Comparison of ENCODE assay signal across 7 mouse cellular contexts in the genomic region with DNA sequence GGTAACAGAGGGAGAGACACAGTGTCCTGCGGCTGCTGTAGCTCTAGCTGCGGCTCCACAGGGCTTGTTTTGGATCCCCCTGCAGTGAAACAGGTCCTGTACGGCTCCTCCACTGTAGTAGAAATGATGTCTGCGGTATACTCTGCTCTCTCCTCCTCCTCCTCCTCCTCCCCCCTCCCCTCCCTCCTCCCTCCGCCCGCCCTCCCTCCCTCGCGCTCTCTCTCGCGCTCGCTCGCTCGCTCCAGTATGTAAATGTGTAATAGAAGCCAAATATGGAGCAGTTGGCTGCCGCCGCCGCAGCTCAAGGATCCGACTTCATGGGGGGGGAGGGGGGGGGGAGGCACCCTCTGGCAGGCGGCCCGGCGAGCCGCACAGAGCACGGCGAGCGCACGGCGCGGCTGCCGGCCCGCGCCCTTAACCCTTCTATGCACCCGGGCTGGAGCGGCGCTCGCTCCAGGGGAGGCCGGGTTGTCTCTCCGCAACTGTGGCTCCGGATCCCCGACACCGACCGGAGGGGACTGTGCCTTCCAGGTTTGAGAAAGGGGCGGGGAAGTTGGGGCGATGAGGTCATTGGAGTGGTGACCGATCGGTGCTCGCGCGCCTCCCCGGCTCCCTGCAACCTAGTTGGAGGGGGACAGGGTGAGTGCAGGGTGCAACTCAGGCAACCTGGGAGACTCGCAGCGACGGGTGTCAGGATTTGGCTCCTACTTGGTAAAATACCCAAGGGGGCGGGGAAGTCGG. TPM values are rescaled to one million over a fixed set of nuclear protein-coding genes. Genes with fewer than 3 reads are reported as not detected.
DNase-seq lines count a peak whose midpoint lies in the region; ATAC-seq lines count a peak whose summit lies in the region.

A gene (minus strand): TSS at position 156 of the 741 bp plus-strand sequence.

- intact Hi-C loops in gastrocnemius, postnatal 36 days (cut with DNase I): loop anchor here (1.0 to 5.0 kb wide), 4 partner anchors 43 to 195 kb away; no protein-coding TSS in a partner anchor

- H3K4me2 ChIP-seq in intestine, embryonic 15.5 days (replicated peaks): peak within 1 kb of the TSS; percentile 93
- H3K4me2 ChIP-seq in limb, embryonic 12.5 days: peak within 1 kb of the TSS; percentile 89
- H3K4me2 ChIP-seq in midbrain, embryonic 14.5 days (ENCODE audit: low read length): peak within 1 kb of the TSS; percentile 85

- no peaks in the 10 kb centered on the region for H3K36me3 ChIP-seq in intestine, embryonic 15.5 days
- no peaks in the 10 kb centered on the region for H3K36me3 ChIP-seq in limb, embryonic 12.5 days
- H3K36me3 ChIP-seq in midbrain, embryonic 14.5 days (ENCODE audit: control insufficient read depth, insufficient read depth, low read length): no peaks in the 10 kb centered on the region

- peak within 1 kb of the TSS; percentile 92 for H3K9ac ChIP-seq in intestine, embryonic 15.5 days
- H3K9ac ChIP-seq in limb, embryonic 12.5 days (replicated peaks): peak within 1 kb of the TSS; percentile 90
- peak within 1 kb of the TSS; percentile 95 for H3K9ac ChIP-seq in midbrain, embryonic 14.5 days (replicated peaks; ENCODE audit: low read length)

- ATAC-seq in intestine, embryonic 15.5 days: peak; percentile 81
- ATAC-seq in limb, embryonic 12.5 days (ENCODE audit: insufficient number of reproducible peaks, insufficient read depth, low FRiP score, low TSS enrichment, low read depth): peak; percentile 85
- peak; percentile 75 for ATAC-seq in midbrain, embryonic 14.5 days (ENCODE audit: low FRiP score, low TSS enrichment)

- peak; percentile 86 for DNase-seq in adrenal gland, adult 8-10 months
- peak; percentile 87 for DNase-seq in embryo, embryonic 11 days
- peak; percentile 64 to 75 for DNase-seq in gastrocnemius, postnatal 36 days
- DNase-seq in midbrain, embryonic 14.5 days: peak; percentile 89
- peak; percentile 56 to 65 for DNase-seq in spleen, adult 18-20 months

- peaks cover 24% of the 10 kb centered on the region for H3K4me1 ChIP-seq in intestine, embryonic 15.5 days (replicated peaks)
- peaks cover 43% of the 10 kb centered on the region for H3K4me1 ChIP-seq in limb, embryonic 12.5 days (replicated peaks)
- peaks cover 36% of the 10 kb centered on the region for H3K4me1 ChIP-seq in midbrain, embryonic 14.5 days (ENCODE audit: control insufficient read depth, insufficient read depth, low read length)

- H3K9me3 ChIP-seq in intestine, embryonic 15.5 days: no peaks in the 10 kb centered on the region
- H3K9me3 ChIP-seq in limb, embryonic 12.5 days: no peaks in the 10 kb centered on the region
- no peaks in the 10 kb centered on the region for H3K9me3 ChIP-seq in midbrain, embryonic 14.5 days (ENCODE audit: control insufficient read depth, low read length)

- WGBS in intestine, embryonic 15.5 days: under 1% methylated on average over 50 of the region's 53 CpGs
- under 1% methylated on average over 30 of the region's 53 CpGs for WGBS in limb, embryonic 12.5 days
- WGBS in midbrain, embryonic 14.5 days: under 1% methylated on average over 50 of the region's 53 CpGs

- peak within 1 kb of the TSS; percentile 91 for H3K27ac ChIP-seq in intestine, embryonic 15.5 days
- H3K27ac ChIP-seq in limb, embryonic 12.5 days: peak within 1 kb of the TSS; percentile 93
- H3K27ac ChIP-seq in midbrain, embryonic 14.5 days (replicated peaks; ENCODE audit: low read depth, low read length): peak within 1 kb of the TSS; percentile 97

- peak within 1 kb of the TSS; percentile 91 for H3K4me3 ChIP-seq in intestine, embryonic 15.5 days (replicated peaks)
- H3K4me3 ChIP-seq in limb, embryonic 12.5 days (replicated peaks): peak within 1 kb of the TSS; percentile 82
- peak within 1 kb of the TSS; percentile 94 for H3K4me3 ChIP-seq in midbrain, embryonic 14.5 days (replicated peaks; ENCODE audit: low read depth, low read length)

- no peaks in the 10 kb centered on the region for H3K27me3 ChIP-seq in intestine, embryonic 15.5 days (replicated peaks)
- H3K27me3 ChIP-seq in limb, embryonic 12.5 days: peaks cover 8% of the 10 kb centered on the region
- no peaks in the 10 kb centered on the region for H3K27me3 ChIP-seq in midbrain, embryonic 14.5 days (ENCODE audit: control insufficient read depth, insufficient read depth, low read length)

RNA-seq across cellular contexts. Expression of the gene that starts here (rescaled TPM):
- total RNA-seq in adrenal gland, adult 8-10 months (2022): 10 to 100 TPM; 32.0 to 59.9 (median 48.1) TPM
- total RNA-seq in gastrocnemius, postnatal 36 days (2021): 10 to 100 TPM; 33.7 to 39.7 TPM
- polyA plus RNA-seq in intestine, embryonic 15.5 days (2015; fragmentation: Nextera tagmentation; extraction: Ambion mirVana): 5.7 and 6.1 TPM in 2 replicates
- polyA plus RNA-seq in limb, embryonic 12.5 days (2016; fragmentation: Nextera tagmentation; extraction: Ambion mirVana): 2.5 and 2.7 TPM in 2 replicates
- 7.3 and 8.7 TPM in 2 replicates for polyA plus RNA-seq in midbrain, embryonic 14.5 days (2014; fragmentation: Nextera tagmentation; extraction: Ambion mirVana)

Comparison
In these comparisons a context has a peak if more than half of its experiments do, and no peak if none do; other contexts are left out.
1. Peak in every context shown above with its lines: DNase-seq, ATAC-seq, H3K4me3 ChIP-seq and H3K27ac ChIP-seq.